Mouse (Mus musculus): ENCODE results near the gene Morf4l1.

- TF ChIP-seq POLR2A (IDR thresholded peaks at IDR 0.05; ENCODE audit: extremely low read depth, insufficient read depth, low read length) (no peak), CTCF (IDR thresholded peaks at IDR 0.05; ENCODE audit: extremely low read depth, insufficient read depth, low read length) (no peak)
Measured at GRCm38 (mm10) chr9:90162926-90163748, 48.6 kb upstream of the Morf4l1 start, which contains the start of gene Adamts7.

Measured in cortical plate, adult 2 months (tissue).